Mouse (Mus musculus) frontal cortex, adult 2 months (tissue): ENCODE data around the gene Rnf13. TPM values are rescaled to one million over a fixed set of nuclear protein-coding genes. Genes with fewer than 3 reads are reported as not detected.
A peak's percentile ranks its signal among the peaks of the same experiment; 100 is the strongest.
"Not testable (repeated sequence)": the region's sequence is repeated elsewhere in the genome, so short reads cannot be mapped to it uniquely, and the experiment has no call there.

Experiments used
- DNase-seq, 2 experiments: peaks; one replicate each; pipeline ENCODE4 v3.0.0; 2022; ENCODE audit warnings: low spot score in 1 of 2; ENCODE audit errors: extremely low spot score in 1 of 2
- polyA plus RNA-seq: library from polyadenylated mRNA; depleted of rRNA; stranded (reverse); fragments of >200 nt; gene quantifications from 2 replicates; pipeline ENCODE4 v1.2.3, GENCODE M21; 2012; rRNA removed

The Rnf13 gene
- polyA plus RNA-seq: 80.0 and 84.7 TPM in 2 replicates

DNA sequence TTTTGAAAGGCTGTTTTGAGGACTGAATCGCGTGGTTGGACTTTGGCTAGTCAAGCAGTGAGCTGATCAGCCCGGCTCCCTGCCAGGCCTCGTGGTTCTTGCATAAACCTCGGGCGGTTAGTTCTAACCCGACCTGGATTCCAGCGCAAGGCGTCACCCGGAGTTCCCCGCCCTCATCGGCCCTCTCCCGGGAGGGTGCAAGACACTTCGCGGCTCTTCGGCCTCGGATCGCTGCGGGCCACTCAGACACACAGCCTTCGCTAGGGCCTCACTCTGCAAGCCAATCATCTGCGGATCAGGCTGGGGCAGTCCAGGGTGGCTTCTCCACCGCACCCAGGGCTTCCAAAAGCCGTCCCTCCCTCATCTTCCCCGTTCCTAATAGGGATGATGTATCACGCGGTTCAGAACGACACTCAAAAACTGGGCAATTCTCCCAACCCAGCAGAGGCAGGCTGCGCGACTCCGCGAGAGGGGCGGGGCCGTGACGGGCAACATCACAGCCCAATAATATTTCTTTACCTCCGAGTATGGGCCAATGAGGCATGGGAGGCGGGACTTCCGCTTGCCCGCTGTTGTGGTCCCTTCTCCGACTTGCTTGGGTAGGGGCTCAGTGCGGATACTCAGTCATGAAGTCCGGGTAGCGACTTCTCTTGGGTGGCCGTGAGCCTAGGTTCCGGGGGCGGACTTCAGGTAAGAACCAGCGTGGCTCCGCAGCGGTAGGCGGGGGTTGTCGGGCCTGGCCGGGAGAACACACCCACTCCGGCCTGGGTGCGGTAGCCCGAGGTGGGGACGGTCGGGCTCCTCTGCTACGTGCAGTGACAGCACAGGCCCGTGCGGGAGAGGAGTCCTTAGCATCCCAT lies at the start of gene Rnf13:
Gene Rnf13 (plus strand): TSS at position 552 of the 860 bp plus-strand sequence.
- peak; percentile 96 to 98 for DNase-seq

DNA sequence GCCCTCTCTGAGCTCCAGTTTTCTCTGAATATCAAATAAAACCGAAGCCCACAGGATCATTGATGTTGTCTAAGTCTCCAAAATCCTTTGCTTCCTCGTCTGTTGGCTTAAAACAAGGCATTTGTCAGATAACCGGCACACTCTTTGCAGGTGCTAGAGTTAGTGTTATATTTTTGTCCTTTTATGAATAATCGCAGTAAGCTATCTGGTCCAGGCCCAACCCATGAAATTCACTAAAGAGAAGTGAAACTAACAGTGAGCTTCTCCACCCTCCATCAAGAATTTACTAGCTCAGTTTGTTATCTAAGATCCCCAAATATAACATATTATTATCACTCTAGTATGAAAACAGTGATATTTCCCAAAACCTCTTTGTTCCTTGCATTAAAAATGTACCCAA lies 44.1 kb upstream of the Rnf13 start:
- DNase-seq: no peak

DNA sequence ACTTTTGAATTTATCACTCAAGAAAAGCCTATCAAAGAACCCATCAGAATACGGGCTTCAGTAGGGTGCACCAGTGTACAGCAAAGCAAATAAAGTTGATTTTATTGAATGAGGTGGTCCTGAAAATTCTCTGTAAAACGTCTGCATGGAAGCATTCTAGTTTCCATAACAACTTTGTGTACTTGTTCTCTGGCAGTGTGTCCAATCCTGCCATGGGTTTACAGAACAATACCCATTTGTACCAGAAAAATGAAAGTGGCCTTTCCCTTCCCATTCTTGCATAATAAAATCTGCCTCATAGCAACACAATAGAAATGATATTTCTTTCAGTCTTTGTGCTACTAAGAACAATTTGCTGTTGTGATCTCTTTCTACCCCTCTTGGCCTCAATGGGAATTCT lies 43.1 kb upstream of the Rnf13 start, which contains the start of gene Ankub1:
Gene Ankub1 (minus strand): TSS at position 81 of the 400 bp plus-strand sequence.
- peak in 1 of 2 experiments; percentile 15 for DNase-seq

DNA sequence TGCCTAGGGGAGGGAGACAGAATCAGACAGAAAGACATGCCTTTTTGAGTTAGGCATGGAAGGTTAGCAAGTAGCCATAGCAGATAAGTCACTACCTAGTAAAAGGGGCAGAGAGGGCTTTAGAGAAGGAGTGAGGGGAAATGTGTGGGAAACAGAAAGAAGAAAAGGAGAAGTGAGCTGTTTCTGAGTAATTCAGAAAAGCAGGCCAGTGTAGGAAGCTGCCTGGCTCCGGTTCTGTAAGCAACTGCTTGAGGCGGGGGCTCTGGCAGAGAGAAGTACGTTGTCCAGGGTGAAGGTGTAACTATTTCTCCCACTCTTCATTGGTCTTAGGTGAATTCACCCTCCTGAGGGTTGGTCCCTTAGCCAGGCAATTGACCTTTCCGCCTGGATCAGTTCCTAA lies 39.6 kb upstream of the Rnf13 start:
- DNase-seq: no peak

DNA sequence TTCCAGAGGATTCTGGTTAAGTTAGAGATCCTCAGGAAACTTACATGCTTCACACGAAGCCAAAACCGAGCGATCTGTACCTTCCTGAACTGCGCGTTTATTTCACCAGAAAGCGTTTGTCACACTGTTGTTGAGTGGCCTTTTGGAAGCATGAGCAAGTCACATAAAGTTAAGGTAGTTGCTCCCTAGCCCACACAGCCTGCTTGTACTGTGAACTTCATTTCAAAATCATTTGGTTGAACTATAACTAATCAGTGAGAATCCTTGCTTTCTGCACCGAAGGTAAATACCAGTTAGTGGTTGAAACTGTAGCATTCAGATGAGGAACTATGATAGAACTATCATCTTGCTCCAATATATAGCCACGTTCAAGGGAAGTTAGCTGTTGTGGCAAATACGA lies 39.1 kb upstream of the Rnf13 start:
- DNase-seq: no peak

DNA sequence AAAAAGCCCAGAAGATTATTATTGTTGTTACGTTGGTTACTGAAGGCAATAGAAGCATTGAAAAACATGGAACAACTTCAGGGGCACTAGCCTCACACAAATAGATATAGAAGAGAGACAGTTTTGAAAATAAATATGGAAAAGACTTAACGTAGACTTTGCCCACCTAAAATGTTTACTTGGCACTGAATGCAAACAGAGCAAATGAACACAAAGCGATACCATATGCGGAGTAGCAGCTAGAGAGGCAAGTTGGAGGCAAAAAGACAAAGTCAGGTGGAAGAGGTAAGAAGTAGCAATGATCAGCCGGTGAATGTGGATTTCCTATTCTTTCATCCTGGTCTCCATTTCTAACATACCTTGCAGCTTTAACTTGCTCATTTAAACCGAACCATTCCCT lies 21.7 kb upstream of the Rnf13 start:
- no peak for DNase-seq

DNA sequence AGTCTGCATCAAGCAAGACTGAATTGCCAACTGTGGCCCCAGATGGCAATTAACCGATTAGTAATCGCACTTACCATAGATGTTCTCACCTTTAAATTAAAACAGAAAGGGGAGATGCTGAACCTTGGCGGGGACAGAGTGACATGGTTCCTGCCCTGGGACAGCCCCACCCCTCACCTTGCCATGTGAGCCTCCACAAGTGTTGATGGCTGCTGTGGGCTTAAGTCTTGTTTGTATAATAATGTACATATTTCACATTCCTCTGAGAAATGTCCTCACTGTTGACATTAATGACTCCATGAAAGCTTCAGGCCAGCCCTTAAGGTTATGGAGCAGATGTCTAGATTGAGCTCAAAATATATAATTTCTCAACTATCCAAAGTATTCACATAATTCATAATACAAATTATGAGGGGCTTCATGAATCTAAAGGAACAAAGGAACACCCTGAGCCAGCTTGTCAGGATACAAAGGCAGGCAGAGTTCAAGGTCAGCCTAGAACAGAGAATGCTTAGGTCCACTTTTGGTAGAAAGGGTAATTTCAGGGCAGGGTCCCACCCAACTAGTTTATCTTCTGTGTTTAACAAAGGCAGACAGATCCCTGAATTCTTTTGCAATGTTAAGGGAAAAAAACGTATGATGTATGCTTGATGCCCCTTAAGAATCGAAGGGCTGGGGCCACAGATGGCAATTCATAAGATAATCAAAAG lies 3.5 kb upstream of the Rnf13 start:
- no peak for DNase-seq

DNA sequence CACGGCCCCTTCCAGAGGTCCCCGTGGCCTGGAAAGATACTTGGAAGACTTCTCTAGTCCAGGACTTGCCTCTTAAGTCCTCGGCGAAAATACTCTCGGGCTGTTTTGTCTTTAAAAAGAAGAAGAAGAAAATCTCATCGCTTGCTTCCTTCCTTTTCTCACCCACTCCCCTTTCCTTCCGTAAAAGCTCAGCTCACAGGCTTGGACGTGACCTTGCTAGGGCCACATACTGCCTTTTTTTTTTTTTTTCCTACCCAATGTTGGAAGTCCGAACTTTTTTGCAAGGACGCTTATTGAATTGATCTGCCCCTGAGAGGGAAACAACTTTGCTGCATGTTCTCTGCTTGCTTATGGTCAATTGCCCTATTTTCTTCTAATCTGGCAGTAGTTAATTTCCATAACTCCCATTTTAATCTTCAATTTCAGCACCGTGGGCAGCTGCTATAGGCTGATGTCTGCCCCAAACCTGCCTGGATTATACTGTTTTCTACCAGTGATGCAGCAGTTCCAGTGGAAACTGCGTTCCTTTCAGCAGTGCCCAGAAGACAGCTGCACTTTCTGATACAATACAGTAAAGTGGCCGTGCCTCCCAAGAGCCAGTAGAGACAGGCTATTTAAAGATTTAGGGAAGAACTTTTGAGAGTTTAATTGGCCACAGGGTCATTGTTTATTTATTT lies 695 bp downstream of the Rnf13 start:
- DNase-seq: no peak

DNA sequence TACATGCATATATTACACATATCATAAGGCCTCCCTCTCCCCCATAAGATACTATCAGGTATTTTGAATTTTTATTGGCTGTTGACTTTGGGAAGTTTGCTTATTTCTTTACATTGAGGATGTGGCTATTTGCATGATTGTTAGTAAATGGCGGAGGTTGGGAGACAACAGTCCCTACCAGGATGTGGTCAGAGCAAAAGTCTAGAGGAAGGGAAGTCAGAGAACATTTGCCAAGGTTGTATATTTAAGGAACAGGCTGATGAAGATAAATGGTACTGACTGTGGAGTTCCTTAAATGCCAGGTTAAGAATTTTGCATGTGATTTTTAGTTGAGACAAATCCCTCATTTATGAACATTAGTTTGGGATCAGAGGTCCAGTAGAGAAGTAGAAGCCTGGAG lies 4.0 kb downstream of the Rnf13 start:
- DNase-seq: no peak

DNA sequence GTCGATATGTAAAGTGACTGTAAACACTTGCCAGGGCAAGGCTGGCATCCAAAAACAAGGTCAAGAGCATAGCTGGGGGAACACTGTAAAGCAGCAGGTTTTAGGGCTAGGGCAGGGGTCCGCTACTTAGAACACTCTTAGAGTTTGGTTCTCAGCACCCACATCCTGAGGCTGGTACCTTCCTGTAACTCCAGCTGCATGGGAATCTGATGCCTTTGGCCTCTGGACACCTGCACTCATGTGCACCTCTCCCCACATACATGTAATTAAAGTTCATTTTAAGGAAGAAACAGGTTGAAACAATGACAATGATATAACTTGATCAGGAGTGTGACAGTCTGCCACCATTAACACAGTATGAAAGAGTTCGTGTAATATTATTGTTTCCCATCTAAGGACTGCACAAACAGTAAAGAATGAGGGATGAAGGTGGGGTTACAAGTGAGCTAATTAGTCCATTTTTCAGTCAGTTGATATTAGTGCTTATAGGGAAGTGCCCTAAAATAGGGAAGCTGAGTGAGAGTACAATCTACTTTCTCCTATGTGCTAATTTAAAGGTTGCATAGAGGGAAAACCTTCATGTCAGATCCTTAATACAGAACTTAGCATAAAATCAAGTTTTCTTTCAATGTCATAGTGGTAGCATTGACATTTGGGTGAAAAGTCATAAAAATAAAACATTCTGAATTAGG lies 12.9 kb downstream of the Rnf13 start:
- no peak for DNase-seq

DNA sequence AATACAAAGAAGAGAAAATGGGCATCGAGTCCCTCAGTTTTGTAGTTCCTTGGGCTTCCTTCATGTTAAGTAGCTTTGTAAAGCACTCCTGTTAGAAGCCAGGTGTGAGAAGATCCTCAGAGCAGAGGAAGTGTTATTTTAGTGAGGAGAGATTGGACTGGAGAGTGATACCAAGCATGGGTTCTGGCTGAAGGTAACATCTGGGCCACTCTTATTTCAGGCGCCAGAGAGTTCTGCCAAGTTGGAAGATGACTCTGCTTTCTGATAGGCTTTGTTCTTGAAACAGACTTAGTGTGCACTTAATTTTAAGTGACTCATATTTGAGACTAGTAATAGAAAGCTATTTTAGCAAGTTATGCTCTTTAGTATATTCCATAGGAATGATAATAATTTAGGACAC lies 41.1 kb downstream of the Rnf13 start:
- DNase-seq: peak in 1 of 2 experiments; percentile 32

DNA sequence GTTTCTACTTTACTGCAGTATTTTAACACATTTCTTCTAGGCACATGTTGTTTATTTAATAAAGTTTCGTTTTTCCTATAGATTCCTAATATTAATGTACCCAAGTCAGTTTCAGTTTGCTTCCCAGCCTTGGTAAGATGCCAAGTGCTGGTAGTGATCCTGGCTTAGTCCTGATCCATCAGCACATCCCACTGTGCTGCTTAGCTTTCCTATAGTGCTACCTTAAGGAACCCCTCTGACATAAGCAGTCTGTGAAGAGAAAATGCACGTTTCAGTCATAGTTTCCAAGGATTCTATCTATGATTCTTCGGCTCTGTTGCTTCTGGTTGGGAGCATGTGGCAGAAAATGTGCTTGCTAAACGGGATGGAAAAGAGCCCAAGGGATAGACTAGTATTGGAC lies 52.6 kb downstream of the Rnf13 start:
- DNase-seq: no peak

DNA sequence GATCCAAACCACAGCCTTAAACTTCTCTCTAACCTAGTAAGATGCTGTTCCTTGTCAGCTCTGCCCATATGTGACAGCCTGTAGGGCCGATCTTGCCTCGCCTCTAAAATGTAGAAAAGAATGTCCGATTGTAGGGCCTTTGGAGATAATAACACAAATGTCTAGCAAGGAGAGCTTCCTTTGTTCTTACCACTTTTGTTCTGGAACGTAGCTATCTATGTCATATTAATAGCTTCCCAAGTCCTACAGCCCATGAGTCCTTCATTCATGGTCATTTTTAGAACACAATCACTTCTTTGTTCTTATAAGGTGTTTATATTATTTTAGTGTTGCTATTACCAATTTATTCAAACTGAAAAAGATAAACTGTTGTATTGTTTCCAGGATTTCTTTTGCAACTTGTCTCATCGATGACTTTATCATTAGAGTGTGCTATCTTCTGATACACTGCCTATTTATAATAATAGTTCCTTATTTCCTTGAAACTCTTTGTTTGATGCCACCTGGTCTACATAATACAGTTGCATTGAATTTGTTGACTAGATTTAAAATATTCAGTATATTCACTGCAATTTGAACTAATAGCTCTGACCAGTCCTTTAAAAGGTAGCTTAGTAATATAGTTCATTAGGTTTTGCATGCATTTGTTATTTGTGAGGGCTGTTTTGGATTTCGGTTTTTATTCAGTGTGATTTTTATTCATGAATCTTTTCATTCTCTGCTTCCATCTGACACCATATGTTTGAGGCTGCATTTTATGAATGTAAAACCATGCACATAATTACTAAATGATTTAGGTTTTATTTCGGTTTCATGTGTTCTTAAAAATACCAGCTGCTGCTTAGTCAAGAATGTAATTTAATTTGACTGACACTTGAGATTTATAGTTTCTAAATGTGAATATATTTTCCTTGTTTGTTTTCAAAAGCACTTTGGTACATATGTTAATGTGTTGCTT lies 53.4 kb downstream of the Rnf13 start:
- DNase-seq: no peak

DNA sequence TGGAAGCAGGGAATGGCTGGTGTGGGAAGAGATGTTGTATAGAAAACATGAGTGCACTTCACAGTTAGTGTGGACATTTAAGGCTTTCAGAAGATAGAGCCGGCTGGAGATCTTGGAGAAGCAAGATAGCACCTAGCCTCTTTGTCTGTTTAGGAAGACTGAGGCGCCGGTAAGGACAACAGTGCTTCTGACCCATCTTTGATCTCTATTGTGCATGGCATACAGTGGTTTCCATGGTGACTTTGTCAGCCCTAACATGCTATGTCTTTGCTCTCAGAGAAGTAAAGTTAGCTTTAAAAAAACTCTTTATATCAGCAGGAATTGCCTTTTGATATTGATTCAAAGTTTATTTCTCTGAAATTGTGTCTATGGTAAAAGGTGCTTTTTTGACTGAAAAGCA lies 55.2 kb downstream of the Rnf13 start:
- no peak for DNase-seq

DNA sequence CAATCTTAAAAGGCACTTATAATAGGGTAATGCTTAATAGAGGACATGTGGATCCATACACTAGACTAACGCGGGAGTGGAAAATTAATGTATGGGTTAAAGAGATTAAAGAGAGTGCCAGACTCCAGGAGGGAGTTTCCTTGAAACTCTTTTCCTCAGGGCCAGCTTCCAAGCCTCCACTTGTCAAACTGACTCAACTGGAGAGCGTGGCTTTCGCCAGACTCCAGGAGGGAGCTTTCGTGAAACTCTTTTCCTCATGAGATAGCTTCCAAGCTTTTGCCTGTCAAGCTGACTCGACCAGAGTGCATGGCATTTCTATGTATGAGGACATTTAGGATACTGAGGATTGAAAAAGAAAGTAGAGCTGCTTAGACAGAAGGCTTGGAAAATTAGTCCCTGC lies 59.2 kb downstream of the Rnf13 start:
- not testable (repeated sequence) for DNase-seq

DNA sequence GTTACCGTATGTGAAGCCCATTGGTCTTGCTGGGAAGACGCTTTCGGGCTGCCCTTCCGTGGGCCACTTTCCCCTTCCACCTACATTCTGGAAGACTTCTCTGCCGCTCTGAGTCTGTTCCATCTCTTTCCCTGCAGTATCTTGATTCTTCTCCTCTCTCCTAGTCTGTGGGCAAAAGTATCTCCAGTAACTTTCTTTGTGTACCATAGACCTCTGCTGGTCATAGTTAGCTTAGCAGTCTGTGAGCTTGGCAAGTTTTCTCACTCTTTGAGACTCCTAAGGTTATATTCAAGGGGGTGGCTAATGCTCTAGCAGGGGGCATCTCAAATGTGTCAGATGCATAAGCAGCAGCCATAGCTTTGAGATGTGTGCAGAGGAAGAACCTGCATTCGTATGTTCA lies 79.6 kb downstream of the Rnf13 start:
- peak in 1 of 2 experiments; percentile 45 for DNase-seq

DNA sequence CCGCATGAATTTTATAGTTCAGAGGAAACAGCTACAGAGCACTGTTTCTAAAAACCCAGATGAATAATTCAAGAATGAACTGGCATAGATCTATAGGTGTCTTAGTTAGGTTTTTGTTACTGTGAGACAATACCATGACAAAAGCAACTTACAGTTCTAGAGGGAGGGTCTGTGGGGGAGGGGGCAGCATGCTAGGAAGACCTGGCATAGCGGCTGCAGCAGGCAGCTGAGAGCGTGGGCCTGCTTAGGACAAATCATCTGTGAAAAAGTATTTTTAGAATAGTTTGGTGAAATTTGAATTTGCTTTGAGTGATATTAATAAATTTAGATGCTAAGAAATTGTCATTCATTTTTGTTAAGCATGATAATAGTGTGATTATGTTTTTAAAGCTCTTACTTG lies 90.0 kb downstream of the Rnf13 start:
- no peak for DNase-seq

DNA sequence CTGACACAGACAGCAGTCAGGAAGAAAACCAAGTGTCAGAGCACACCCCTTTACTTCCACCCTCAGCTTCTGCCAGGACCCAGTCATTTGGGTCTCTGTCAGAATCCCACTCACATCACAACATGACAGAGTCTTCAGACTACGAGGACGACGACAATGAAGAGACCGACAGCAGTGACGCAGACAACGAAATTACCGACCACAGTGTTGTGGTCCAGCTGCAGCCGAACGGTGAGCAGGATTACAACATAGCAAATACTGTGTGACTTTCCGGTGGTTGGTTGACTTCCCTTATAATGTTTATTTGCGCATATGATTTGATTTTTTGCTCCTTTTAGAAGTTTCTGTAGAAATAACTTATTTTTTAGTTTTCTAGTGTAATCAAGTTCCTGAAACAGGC lies 97.7 kb downstream of the Rnf13 start:
- no peak for DNase-seq

DNA sequence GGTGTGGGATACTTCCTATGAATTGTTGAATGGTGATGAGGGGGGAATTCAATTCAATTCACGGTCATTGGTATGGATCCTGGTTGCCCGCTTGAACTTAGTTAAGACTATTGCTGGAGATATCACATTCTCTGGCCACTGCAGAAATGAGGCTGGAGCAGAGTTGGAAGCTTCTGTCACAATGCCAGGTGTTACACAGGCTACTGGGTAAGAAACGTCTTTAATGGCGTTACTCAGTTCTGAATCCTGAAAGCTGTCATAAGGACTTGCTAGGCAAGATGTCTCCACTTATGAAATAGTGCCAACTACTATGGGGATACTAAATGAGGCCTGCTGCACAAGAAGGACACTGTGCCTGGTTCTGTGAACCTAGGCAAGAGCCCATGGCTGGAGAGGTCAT lies 101.0 kb downstream of the Rnf13 start:
- no peak for DNase-seq

DNA sequence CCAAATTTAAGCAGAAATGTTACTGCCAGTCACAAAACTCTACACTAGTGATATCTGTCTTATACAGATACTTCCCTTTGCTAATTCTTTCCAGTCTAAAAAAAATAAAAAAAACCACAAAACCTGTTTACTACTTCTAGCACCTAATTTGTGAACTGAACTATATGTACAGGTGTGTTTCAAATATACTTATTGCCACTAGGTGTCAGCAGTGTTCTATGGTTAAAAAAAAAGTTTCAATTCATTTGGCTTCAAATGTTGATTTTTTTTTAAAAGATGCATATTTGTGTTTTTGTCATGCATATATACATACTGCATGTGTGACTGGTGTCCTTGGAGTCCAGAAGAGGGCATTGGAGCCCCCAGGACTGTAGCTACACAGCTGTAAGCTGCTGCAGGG lies 107.9 kb downstream of the Rnf13 start:
- peak in 1 of 2 experiments; percentile 61 for DNase-seq
